Mouse (Mus musculus) NIH3T3 (cell line): Measurements from ENCODE around the gene Yars.

ENCODE experiments used
- DNase-seq: peaks from one replicate; pipeline ENCODE4 v3.0.0-alpha.2; 2012; ENCODE audit warnings: low read depth

The Yars gene

DNA sequence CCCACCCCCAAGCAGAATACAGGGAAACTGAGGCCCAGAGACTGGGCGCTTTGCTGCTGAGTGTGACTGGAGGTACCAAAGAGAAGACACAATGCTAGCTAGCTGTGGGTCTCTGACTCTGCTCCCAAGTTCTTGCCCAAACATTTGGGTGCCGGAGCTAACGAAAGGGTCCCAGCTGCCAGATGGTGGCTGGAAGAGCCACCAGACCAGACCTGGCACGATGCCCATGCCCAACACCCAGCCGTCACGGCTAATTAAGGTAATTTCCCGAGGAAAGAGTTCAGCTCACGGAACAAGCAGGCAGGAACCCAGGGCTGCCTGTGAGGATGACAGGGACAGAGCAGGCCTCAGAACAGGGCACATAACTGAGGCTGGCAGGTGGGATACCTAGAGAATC lies 38.4 kb downstream of the Yars start:
- DNase-seq = no peak

DNA sequence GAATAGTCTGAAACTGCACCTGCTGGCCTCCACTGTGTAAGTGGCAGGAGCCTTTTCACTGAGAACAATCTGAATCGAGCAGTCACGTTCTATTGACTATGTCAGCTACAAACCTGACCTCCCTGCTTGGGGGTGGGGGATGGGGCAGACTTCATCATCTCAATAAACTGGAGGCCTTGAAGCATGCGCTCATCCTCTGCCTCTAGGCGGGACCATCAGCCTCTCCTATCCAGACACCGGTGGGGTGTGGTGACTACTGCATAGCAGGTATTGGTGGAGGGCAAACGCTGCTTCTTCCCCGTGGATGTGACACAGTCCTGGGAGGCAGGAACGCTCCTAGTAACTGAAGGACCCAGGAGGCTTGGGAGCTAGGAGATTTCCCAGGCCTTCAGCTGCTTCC lies 41.4 kb downstream of the Yars start:
- no peak for DNase-seq

DNA sequence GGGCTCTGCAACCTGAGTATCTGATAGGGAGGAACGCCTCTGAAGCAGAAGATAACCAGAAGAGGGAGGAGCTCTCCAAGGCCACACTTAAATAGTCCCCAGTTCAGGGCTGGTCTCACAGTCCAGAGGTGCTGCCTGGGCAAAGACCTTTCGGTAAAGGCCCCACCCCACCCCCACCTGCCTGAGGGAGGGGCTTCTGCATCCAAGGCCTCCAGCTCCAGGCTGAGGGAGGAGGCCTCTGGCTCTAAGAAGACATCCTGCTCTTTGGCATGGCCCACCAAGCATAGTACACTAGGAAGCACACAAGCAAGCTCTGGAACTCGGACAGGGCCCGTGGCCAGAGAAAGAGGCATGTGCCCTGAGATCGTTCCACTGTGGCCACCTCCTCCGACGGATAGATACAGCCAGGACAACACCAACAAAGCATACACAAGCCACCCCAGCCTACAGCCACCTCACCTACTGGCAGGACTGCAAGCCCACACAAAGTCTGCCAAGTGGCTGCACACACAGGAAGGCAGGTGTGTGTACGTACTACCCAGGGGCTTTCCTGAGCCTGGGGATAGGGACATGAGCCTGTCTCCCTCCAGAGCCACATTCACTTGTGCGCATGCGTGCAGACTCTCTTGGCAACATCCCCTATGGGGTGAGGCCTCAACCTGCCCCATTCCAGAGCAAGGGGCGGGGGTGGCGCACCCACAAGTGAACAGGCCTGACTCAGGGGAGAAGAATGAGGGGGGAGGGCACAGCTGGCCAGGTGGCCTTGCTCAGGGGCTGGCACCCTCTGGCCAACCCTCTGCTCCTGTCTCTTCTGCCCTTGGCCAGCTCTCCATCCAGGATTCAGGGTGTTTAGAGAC lies 42.3 kb downstream of the Yars start:
- DNase-seq = peak; percentile 41

DNA sequence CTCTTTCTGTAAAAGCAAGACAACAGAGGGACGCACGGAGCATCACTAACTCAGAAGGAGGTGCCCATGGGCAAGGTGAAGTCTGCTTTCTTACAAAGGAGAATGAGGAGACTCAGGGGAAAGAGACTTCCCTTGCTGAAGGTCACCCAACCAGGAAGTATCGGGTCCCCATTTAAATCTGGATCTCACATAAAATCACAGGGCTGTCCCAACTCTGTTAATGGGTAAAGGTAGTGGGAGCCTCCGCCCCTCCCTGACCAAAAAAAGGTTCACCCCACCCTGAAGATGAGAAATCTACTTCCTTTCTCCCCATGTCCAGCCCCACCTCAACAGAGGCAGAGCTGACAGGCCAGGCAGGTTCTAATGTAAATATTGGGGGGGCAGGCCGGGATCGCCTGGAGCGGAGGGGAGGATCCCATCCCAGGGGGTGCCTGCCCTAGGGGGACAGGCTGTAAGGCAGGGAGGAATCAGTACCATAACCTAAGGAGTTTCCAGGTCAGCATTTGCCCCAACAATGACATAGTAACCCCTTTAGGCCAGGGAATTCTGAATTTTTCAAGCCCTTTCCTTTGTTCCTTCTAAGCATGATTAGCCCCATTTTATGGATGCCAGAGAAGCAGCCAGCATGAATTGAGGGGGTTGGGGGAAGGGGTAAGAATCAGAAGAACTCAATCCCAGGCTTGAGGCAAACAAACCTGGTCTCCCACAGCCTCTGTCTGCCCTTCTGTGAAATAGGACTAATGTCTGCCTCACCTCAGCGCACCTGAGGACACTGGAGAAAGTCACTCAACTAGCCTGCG lies 43.2 kb downstream of the Yars start:
- DNase-seq = no peak

DNA sequence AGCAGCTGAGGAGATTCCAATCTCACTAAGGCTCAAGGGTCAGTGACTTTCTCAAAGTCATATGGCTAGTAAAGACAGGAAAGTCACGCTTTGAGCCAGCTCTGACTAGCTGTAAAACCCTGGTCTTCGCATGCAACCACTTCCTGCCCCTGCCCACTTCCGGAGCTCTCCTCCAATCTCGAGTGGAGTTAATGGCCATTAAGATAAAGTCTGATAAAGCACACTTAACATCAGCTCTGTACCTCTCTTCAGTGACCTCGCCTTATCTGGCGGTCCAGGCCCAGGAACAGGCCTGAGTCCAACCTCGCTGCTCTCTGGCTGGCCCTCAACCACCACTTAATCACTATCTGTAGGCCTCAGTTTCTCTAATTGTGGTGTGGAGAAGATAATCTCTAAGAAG lies 44.9 kb downstream of the Yars start:
- no peak for DNase-seq

DNA sequence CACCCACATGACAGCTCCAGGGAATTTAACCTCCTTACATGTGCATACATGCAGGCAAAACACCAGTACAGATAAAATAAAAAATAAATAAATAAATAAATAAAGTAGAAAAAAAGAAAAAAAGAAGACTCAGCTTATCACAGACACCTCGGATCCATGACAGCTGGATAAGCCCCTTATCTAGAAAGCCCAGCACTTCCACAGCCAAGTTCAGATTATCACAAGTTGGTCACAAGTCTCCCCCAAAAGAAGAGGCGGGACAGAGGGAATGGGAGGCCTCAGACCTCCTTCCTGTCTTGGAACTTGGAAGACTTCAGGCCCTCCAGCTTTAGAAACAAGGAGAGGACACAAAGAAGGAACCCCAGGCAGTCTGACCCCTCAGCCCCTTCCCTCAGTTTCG lies 45.6 kb downstream of the Yars start:
- no peak for DNase-seq

DNA sequence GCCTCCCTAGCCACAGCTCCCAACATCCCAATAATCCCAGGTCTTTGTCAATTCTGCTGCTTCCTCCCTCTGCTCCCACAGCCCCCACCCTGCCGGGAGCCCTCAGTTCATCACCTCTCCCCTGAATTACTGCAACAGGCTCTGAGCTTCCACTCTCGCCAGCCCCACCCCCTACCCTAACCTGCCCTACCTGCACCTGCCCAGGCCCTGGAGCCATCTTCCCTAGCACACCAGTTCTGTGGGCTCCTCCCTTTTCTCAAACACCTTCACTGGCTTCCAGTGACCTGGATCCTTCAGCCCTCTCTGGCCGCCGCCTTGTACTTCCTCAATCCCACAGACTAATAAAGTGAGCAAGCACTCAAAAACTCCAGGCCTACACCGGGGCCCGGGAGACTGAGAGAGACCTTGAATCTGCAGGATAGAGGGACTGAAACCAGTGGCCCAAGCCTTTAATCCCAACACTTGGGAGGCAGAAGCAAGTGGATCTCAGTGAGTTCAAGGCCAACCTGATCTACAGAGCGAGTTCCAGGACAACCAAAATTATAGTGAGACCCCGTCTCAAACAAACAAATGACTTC lies 46.8 kb downstream of the Yars start:
- no peak for DNase-seq

DNA sequence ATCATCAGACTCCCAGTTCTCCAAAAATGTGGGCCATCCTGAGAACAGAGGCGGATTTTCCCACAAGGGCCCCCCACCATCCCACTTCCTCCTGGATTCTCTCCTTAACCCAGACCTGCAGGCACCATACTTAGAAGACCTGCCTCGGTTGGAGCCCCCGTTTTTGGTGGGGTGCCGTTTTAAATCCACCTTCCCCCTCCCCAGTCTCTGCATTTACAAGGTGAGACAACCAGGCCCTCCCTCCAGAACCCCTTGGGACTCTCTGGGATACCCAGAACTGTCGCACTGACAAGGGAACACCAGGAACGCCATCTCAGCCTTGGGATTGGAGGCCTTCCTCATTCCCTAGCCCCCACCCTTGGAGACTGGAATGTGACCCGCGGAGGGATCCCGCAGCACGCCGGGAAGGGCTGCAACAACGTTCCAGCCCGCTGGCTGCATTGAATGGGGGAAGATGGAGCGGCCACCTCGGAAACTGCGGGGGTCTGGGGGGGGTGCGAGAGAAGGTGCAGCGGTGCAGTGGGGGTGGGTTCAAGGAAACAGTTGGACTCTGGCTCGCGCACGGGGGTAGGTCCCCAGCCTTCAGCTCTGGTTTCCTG lies 48.4 kb downstream of the Yars start:
- DNase-seq = no peak

DNA sequence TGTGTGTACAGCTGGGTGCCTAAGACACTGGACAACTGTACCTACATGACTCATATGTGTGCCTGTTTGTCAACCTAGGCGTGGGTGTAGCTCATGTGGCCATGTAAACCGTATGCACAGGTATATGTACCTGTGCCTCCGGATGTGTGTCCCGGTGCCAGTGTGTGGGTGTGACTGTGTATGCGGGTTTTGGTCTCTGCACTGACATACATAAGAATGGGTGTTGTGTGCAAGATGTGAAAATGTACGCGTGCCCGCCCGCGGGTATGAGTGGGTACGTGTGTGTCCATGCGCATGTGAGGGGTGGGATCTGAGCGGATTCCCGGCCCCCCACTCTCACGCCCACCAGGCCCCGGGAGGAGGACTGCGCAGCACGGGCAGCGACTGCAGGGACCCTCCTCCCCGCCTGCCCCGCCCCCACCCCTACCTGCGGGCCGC lies 49.0 kb downstream of the Yars start:
- no peak for DNase-seq

DNA sequence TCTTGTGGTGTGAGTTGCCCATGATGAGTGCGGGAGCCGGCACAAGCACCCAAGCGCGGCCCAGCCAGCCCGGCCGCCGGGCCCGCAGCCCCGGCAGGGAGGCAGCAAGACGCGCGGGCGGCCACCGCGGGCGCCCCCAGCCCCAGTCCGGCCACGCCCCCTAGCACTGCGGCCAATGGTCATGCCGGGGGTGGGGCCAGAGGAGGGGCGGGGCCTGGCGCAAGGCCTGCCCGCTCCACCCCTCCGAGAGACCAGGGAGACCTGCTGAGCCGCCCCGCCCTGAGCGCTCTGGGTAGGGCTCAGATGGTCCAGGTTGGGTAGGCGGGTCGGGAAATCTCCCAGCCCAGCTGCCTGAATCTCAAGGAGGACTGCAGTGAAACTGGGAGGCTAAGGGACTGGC lies 49.5 kb downstream of the Yars start:
- DNase-seq = no peak

DNA sequence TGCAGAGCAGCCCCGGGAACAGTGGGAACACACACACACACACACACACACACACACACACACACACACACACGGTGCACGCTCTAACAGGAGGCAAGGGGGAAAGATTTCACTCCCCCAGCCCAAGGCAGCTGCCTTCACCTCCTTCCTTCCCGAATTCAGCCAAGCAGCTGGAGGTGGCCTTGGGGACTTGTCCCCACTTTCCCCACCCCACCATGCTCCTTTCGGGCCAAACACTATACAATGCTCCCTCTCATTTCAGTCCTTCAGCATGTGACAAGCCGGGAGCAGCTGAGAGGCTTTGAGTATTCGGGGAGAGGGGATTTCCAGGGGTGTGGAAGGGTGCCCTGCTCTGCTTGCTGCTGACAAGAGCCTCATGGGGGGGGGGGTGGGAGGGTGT lies 52.3 kb downstream of the Yars start:
- DNase-seq = no peak

DNA sequence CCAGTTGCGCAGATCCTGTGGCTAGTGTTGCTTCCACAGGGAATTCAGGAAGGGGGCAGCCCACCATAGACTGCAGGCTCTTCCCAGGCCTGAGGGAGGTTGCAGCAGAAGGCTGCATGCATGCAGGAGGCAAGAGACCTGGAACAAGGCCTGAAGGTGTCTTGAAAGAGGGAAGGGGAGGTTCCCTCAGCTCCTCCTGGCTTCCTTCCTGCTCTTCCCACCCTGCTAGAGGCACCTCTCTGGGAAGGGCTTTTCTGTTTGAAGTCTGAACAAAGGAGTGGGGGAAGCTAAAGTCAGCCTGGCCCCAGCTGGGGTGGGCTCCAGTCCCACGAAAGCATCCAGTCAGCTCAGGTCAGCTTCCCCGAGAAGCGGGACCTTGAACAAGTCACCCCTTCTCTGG lies 52.8 kb downstream of the Yars start:
- no peak for DNase-seq

DNA sequence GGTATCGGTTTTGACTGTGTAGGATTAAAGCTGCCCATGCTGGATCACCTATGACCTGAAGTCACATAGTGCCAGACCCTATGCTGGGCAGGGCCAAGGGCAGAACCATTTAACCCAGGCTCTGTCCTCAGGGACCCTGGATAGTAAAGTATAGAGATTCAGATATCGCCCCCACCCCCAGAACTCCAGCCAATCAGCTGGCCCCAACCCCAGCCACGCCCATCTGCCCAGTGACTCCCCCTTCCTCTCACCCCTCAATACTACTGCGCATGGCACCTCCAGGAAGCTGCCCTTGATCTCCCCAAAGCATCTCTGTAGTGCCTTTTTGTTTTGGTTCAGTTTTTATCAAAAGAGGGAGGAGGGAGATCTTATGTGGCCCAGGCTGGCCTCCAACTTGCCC lies 53.2 kb downstream of the Yars start:
- no peak for DNase-seq

DNA sequence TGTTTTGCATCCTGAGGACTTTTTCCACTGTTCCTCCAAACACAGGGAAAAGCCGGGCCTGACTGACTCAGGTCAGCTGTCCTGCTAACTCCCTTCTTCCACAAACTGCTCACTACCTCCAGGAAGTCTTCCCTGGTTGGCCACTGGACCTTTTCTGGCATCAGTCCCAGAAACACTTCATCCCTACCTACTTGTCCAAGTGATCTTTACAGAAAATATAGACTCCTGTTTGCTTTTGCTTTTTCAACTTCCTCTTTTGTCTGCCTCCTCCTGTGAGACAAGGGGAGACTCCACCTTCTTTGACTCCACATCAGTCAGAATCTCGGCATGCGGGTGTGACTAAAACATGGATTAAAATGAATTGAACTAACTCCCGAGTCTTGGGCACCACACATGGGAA lies 55.2 kb downstream of the Yars start:
- DNase-seq = peak; percentile 56

DNA sequence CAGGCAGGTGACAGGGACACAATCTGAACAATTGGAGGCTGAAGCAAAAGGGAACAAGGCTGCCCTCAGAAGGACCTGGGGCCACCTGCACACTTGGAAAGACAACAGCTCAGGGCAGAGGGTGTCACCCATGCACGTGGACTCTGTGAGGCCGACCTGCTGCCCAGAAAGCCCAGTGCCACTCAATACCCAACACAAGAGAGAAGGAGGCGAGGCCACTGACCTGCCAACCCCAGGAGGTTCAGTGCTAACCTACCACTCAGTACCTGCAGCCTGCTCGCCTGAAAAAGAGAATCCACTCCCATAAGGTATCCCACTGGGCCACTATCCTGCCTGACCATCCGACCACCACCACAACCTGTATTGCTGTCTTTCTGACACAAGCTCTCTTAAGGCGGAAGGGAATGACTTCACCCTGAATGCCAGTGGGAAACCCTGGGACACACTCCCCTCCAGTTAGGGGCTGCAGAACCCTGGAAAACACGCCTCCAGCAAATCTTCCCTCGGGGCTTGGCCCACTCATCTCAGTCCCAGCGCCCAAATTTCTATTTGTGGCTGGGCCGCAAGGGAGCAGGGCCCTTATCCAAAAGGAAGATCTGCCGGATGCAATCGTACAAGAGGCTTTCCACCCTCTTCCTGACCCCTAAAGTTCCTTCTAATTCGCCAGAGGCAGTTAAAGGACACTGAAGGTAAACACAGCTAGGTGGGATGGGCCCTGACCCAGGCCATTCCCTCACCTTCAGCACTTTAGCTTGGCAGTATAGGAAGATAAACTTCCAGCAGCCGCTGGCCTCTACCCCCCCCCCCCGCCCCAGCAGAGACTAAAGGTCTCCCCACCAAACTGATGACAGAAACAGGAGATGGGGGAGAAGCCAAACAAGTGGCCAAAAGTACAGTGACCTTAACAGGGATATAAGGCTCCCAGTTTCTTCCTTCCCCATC lies 57.1 kb downstream of the Yars start:
- DNase-seq = no peak

DNA sequence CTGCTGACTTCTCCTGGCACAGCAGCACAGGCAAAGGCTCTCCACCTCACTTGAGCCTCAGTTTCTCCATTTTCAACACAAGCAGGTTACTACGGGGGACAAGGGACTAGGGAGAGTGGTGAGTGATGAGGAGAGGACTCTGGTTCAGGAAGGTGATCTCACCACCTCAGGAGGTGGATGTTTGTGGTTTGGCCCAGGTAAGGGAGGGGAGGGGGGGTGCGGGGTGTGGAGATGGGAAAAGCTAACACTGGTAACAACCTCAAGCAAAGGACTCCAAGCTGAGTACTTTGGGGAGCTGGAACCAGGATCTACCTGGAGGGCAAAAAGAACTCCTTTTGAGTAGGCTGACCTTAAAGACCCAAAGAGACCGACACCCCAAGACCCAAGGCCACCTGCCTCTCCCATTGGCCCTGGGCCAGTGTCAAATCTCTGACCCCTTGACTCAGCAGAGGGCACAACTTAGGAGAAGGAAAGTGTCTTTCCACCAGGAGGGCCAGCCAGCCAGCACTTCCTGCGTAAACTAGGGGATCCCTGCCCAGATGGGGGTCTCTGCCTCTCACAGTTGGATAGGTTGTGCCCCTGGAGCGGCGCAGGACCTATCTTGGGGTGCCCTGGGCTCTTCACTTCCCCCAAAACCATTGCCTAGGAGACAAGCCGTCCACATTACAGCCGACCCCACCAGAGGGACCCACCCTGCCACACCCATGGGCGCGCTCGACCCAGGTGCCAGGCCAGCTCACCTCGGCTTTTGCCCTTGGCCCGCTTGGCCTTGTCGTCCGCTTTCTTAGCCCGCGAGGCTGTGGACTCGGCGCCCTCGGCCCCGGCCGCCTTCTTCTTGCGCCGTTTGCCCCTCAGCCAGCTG lies 58.1 kb downstream of the Yars start:
- DNase-seq = peak; percentile 32

DNA sequence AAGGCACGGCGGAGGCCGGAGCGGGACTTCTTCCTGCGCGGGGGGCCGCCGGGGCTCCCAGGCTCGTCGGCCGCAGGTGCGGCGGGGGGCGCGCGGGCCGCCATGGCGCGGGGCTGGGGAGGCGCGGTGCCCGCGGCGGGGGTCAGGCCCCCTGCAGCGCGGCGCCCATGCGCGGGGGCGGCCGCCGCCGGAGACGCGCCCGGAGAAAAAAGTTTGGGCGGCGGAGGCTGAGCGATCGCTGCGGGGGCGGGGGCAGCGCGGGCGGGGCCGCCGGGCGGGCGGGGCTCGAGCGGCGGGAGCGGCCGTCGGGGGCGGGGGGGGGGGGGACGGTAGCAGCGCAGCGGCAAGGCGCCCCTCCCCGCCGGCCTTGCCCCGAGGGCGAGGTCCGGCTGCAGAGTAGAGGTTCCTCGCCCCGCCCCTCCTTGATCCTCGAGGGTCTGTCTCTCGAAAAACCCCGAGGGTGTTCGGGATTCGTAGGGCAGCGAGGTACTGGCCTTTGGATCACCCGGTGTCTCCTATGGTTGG lies 58.7 kb downstream of the Yars start:
- DNase-seq = peak; percentile 59

DNA sequence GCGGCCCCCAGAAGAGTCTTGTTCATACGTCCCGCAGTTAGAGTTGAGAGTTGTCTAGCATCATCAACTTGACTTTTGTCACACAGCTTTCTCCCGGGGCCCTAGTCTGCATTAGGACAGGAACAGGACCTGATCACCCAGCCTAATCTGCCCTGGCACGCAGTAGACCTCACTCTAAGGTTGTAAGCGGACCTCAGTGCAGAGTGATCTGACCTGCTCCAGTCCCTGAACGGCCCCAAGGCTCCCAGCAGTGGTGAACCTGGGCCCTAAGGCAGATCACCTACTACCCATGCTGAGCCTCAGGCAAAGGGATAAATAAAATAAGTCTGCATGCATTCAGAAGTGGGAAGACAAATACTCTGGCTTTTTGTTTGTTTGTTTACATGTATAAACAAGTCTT lies 59.7 kb downstream of the Yars start:
- no peak for DNase-seq

DNA sequence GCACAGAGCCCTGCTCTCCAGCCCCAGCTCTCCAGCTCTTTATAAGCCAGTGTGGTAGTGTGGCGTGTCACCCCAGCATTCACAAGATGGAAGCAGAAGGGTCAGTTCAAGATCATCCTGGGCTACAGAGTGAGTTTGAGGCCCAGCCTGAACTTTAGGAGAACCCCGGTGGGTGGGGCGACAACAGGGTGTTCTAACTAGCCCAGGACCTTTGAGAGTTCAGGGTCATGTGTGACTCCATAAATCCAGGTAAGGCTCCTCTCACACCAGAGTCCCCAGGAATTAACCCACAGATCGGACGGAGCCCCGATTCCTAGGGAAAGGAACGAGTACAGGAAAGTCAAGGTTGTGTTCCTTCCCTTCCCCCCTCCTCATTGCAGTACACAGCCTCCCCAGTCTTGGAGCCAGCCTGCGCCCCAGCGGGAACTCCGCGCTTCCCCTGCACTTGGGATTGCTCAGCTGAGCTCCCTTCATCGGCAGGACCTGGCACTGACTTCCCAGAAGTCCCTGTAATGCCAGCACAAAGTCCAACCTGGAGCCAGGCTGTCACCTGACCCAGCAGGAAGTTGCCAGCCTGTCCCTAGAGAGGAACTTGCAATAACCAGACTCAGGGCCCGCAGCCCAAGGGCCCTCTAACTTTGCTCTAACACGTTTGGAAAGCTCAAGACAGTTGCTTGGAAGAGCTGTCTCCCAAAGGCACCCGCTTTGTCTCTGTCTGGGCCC lies 61.4 kb downstream of the Yars start:
- DNase-seq = no peak
